8 mouse cellular contexts compared by ENCODE assay signal in the genomic region with DNA sequence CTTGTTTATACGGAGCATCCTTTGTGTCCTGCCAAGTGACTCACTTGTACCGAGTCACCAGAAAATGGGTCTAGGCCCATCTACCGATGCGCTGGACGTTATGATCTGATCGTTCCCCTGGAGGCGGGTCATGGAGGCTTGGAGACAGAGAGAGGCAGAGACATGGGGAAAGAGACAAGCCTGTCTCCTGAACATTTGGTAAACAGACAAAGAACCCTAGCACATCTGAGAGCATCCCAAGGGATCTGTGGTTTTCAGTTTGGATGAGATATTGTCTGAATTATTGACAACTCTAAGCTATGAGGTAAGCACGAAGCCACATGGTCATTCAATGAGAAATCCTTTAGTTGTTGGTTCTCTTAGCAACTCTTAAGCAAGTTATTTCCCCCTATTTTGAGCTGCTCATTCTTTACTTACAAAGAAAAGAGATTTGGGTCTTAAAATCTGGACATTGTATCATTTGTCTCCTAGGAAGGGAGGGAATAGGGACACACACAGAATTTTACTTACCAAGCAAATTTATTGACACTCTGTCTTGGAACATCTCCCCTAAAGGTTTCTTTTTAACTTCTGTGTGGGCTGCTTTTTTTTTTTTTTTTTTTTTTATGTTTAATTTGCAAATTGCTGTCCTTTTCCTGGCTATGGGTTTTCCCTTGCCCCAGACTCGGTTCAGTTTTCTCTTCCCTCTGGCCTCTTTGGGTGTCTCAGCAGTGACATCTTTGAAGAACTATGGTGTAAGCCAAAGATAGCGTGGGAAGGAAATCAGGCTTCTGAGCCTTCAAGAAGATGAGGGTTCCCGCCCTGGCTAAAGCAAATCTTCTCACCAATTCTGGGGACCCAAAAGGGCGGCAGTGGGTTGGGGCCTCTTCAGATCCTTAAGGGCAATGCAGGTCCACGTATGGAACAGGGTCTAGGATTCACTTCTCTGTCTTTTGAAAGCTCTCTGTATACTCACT. TPM values are rescaled to one million over a fixed set of nuclear protein-coding genes. Genes with fewer than 3 reads are reported as not detected.
DNase-seq lines count a peak whose midpoint lies in the region; ATAC-seq and TF ChIP-seq lines count a peak whose summit lies in the region.

No protein-coding gene starts in this region.

- ATAC-seq in erythroblast, adult 5-6 weeks (replicated peaks; ENCODE audit: low FRiP score, poor library complexity, severe bottlenecking) = no peak
- no peak for ATAC-seq in embryonic facial prominence, embryonic 12.5 days (ENCODE audit: insufficient number of reproducible peaks, insufficient read depth, low FRiP score, low TSS enrichment)
- no peak; the same call in 1 of the 2 replicates for ATAC-seq in hindbrain, embryonic 16.5 days

- H3K36me3 ChIP-seq in erythroblast, embryonic 14.5 days (ENCODE audit: control insufficient read depth) = no peaks in the 10 kb centered on the region
- H3K36me3 ChIP-seq in embryonic facial prominence, embryonic 12.5 days = no peaks in the 10 kb centered on the region
- H3K36me3 ChIP-seq in hindbrain, embryonic 16.5 days (ENCODE audit: control insufficient read depth, insufficient read depth, low read length) = no peaks in the 10 kb centered on the region
- no peaks in the 10 kb centered on the region for H3K36me3 ChIP-seq in myocyte (ENCODE audit: control insufficient read depth, insufficient read depth)

- DNase-seq in 3T3-L1 (ENCODE audit: low read depth, low spot score) = peak; percentile 70
- no peak for DNase-seq in right cerebral cortex, postnatal 25 days
- no peak for DNase-seq in kidney, postnatal 14 days

- H3K4me1 ChIP-seq in erythroblast, embryonic 14.5 days (ENCODE audit: control insufficient read depth) = peaks cover 25% of the 10 kb centered on the region
- peaks cover 28% of the 10 kb centered on the region for H3K4me1 ChIP-seq in embryonic facial prominence, embryonic 12.5 days
- peaks cover 14% of the 10 kb centered on the region for H3K4me1 ChIP-seq in hindbrain, embryonic 16.5 days (ENCODE audit: control insufficient read depth, insufficient read depth, low read depth, low read length)

- peaks cover 36% of the 10 kb centered on the region for H3K79me2 ChIP-seq in myocyte (ENCODE audit: control insufficient read depth, insufficient read depth)

- H3K27ac ChIP-seq in embryonic facial prominence, embryonic 12.5 days = no peak overlapping the region
- H3K27ac ChIP-seq in hindbrain, embryonic 16.5 days (ENCODE audit: low read depth, low read length) = no peak overlapping the region

- peak overlapping the region; percentile 90 for H3K4me2 ChIP-seq in embryonic facial prominence, embryonic 12.5 days (replicated peaks)
- H3K4me2 ChIP-seq in hindbrain, embryonic 16.5 days (ENCODE audit: low read length) = peak overlapping the region; percentile 97
- H3K4me2 ChIP-seq in myocyte (ENCODE audit: low read depth) = peak overlapping the region; percentile 89

- TF ChIP-seq POLR2A in myocyte (IDR thresholded peaks at IDR 0.05; ENCODE audit: insufficient read length, low read depth) = no peak

- no peaks in the 10 kb centered on the region; the same call in 1 of the 2 replicates for H3K27me3 ChIP-seq in erythroblast, embryonic 14.5 days (ENCODE audit: control insufficient read depth)
- no peaks in the 10 kb centered on the region for H3K27me3 ChIP-seq in embryonic facial prominence, embryonic 12.5 days
- H3K27me3 ChIP-seq in hindbrain, embryonic 16.5 days (replicated peaks; ENCODE audit: control insufficient read depth, insufficient read depth, low read length) = no peaks in the 10 kb centered on the region
- H3K27me3 ChIP-seq in myocyte (ENCODE audit: control insufficient read depth, insufficient read depth, insufficient read length) = no peaks in the 10 kb centered on the region

- WGBS in embryonic facial prominence, embryonic 12.5 days = 67% methylated on average over 13 of the region's 13 CpGs
- WGBS in hindbrain, embryonic 16.5 days = 63% methylated on average over 13 of the region's 13 CpGs

- no peaks in the 10 kb centered on the region for H3K9me3 ChIP-seq in erythroblast, embryonic 14.5 days (ENCODE audit: control insufficient read depth, low read length)
- no peaks in the 10 kb centered on the region for H3K9me3 ChIP-seq in embryonic facial prominence, embryonic 12.5 days
- no peaks in the 10 kb centered on the region for H3K9me3 ChIP-seq in hindbrain, embryonic 16.5 days (ENCODE audit: control insufficient read depth, low read length)

- H3K9ac ChIP-seq in embryonic facial prominence, embryonic 12.5 days = peak overlapping the region; percentile 94; the same call in 1 of the 2 replicates
- no peak overlapping the region for H3K9ac ChIP-seq in hindbrain, embryonic 16.5 days (ENCODE audit: low read depth, low read length)

- H3K4me3 ChIP-seq in erythroblast, embryonic 14.5 days (replicated peaks) = peak overlapping the region; percentile 76
- peak overlapping the region; percentile 85 for H3K4me3 ChIP-seq in embryonic facial prominence, embryonic 12.5 days
- H3K4me3 ChIP-seq in hindbrain, embryonic 16.5 days (ENCODE audit: low read length) = peak overlapping the region; percentile 79
- H3K4me3 ChIP-seq in myocyte = peak overlapping the region; percentile 52

- peak overlapping the region; percentile 95 for H3ac ChIP-seq in myocyte (ENCODE audit: control insufficient read depth, insufficient read length)

TF ChIP-seq in myocyte, 11 proteins besides CTCF, POLR2A, EP300 and RAD21:
- TF ChIP-seq POLR2AphosphoS2 (IDR thresholded peaks at IDR 0.05; ENCODE audit: insufficient read length, low read depth) (no peak), SRF (IDR thresholded peaks at IDR 0.05; ENCODE audit: control insufficient read depth, insufficient read length, low read depth) (no peak), MYOD1 (IDR thresholded peaks at IDR 0.05; ENCODE audit: control insufficient read depth in 1 of 3, insufficient read length in 2 of 3, low read depth in 2 of 3) (no peak), MYOG (IDR thresholded peaks at IDR 0.05; ENCODE audit: control insufficient read depth in 1 of 3, insufficient read depth in 1 of 3, insufficient read length in 2 of 3, low read depth in 2 of 3) (no peak), CEBPB (IDR thresholded peaks at IDR 0.05; ENCODE audit: insufficient read depth, poor library complexity, severe bottlenecking) (no peak), MAX (IDR thresholded peaks at IDR 0.05; ENCODE audit: low read depth) (no peak), E2F4 (IDR thresholded peaks at IDR 0.05; ENCODE audit: insufficient read depth) (no peak), TCF3 (IDR thresholded peaks at IDR 0.05; ENCODE audit: insufficient read length, low read depth) (no peak), TCF12 (IDR thresholded peaks at IDR 0.05; ENCODE audit: insufficient read depth, poor library complexity, severe bottlenecking) (no peak), USF1 (IDR thresholded peaks at IDR 0.05; ENCODE audit: low read depth) (no peak), REST (IDR thresholded peaks at IDR 0.05; ENCODE audit: insufficient read depth, insufficient read length) (no peak)

RNA-seq across cellular contexts. Expression of a gene that starts 0.7 kb away (rescaled TPM):
- 0.04 TPM in 2 replicates for polyA plus RNA-seq in erythroblast, embryonic 14.5 days (2012)
- 3.7 and 7.5 TPM in 2 replicates for total RNA-seq in erythroblast, adult 5-6 weeks (2015; ENCODE audit: low replicate concordance)
- 2.4 and 6.4 TPM in 2 replicates for total RNA-seq in erythroblast, adult 5-6 weeks (2017; ENCODE audit: low replicate concordance)
- polyA plus RNA-seq in embryonic facial prominence, embryonic 12.5 days (2016; fragmentation: Nextera tagmentation; extraction: Ambion mirVana) = 16.7 and 17.9 TPM in 2 replicates
- 7.2 and 10.0 TPM in 2 replicates for polyA plus RNA-seq in hindbrain, embryonic 16.5 days (2015; fragmentation: Nextera tagmentation; extraction: Ambion mirVana)
- polyA plus RNA-seq in myocyte (2012; fragmentation: generic; extraction: Trizol) = 28.3 TPM
